Mouse (Mus musculus): ENCODE measurements around the gene Tmem201. TPM values are rescaled to one million over a fixed set of nuclear protein-coding genes. Genes with fewer than 3 reads are reported as not detected.
"Not testable (repeated sequence)": the region's sequence is repeated elsewhere in the genome, so short reads cannot be mapped to it uniquely, and the experiment has no call there.

The Tmem201 gene
- total and polyA plus RNA-seq, 2 experiments, result 6.5 to 25.2 TPM

GRCm38 (mm10) chr4:149752836-149753235 is 15.0 kb upstream of the Tmem201 start:
- Histone ChIP-seq H3K27me3 (ENCODE audit: control insufficient read depth, insufficient read depth, low read length) (no peaks in the 10 kb centered on the region), H3K36me3 (ENCODE audit: control insufficient read depth, insufficient read depth, low read length) (peaks cover 36% of the 10 kb centered on the region), H3K4me1 (ENCODE audit: control insufficient read depth, insufficient read depth, low read length) (no peaks in the 10 kb centered on the region), H3K27ac (replicated peaks; ENCODE audit: insufficient read depth, low read depth, low read length) (no peak overlapping the region), H3K4me3 (ENCODE audit: insufficient read depth, low read depth, low read length) (no peak overlapping the region), H3K9ac (ENCODE audit: low read depth, low read length) (no peak overlapping the region), H3K79me2 (ENCODE audit: control insufficient read depth, insufficient read depth, low read length) (no peaks in the 10 kb centered on the region)
- DNase-seq (ENCODE audit: extremely low read depth, low read depth, low spot score), result no peak
- TF ChIP-seq POLR2A (IDR thresholded peaks at IDR 0.05; ENCODE audit: extremely low read depth, insufficient read depth, low read length), result no peak
- TF ChIP-seq CTCF (IDR thresholded peaks at IDR 0.05; ENCODE audit: low read depth, low read length), result no peak
- WGBS, result 91% methylated on average over 3 of the region's 3 CpGs

- no peaks in the 10 kb centered on the region for H3K27me3 ChIP-seq (ENCODE audit: control insufficient read depth, insufficient read depth, low read length)
- no peak overlapping the region for H3K9ac ChIP-seq (ENCODE audit: low read depth, low read length)
- peaks cover 32% of the 10 kb centered on the region for H3K36me3 ChIP-seq (ENCODE audit: control insufficient read depth, insufficient read depth, low read length)
- no peak overlapping the region for H3K4me3 ChIP-seq (ENCODE audit: insufficient read depth, low read depth, low read length)
- DNase-seq (ENCODE audit: extremely low read depth, low read depth, low spot score), result peak; percentile 45
- H3K4me1 ChIP-seq (ENCODE audit: control insufficient read depth, insufficient read depth, low read length), result no peaks in the 10 kb centered on the region
- peak; percentile 84 for TF ChIP-seq CTCF (IDR thresholded peaks at IDR 0.05; ENCODE audit: low read depth, low read length)
- TF ChIP-seq POLR2A (IDR thresholded peaks at IDR 0.05; ENCODE audit: extremely low read depth, insufficient read depth, low read length), result no peak
- no peaks in the 10 kb centered on the region for H3K79me2 ChIP-seq (ENCODE audit: control insufficient read depth, insufficient read depth, low read length)
- 64% methylated on average over 17 of the region's 17 CpGs for WGBS
- H3K27ac ChIP-seq (replicated peaks; ENCODE audit: insufficient read depth, low read depth, low read length), result no peak overlapping the region
Observed at GRCm38 (mm10) chr4:149752124-149752799, 14.4 kb upstream of the Tmem201 start.

- no peaks in the 10 kb centered on the region for H3K27me3 ChIP-seq (ENCODE audit: control insufficient read depth, insufficient read depth, low read length)
- DNase-seq (ENCODE audit: extremely low read depth, low read depth, low spot score), result no peak
- 89% methylated on average over 5 of the region's 5 CpGs for WGBS
- no peaks in the 10 kb centered on the region for H3K79me2 ChIP-seq (ENCODE audit: control insufficient read depth, insufficient read depth, low read length)
- H3K4me1 ChIP-seq (ENCODE audit: control insufficient read depth, insufficient read depth, low read length), result no peaks in the 10 kb centered on the region
- H3K36me3 ChIP-seq (ENCODE audit: control insufficient read depth, insufficient read depth, low read length), result peaks cover 32% of the 10 kb centered on the region
- no peak overlapping the region for H3K9ac ChIP-seq (ENCODE audit: low read depth, low read length)
- no peak overlapping the region for H3K4me3 ChIP-seq (ENCODE audit: insufficient read depth, low read depth, low read length)
- H3K27ac ChIP-seq (replicated peaks; ENCODE audit: insufficient read depth, low read depth, low read length), result no peak overlapping the region
- TF ChIP-seq POLR2A (IDR thresholded peaks at IDR 0.05; ENCODE audit: extremely low read depth, insufficient read depth, low read length) (no peak), CTCF (IDR thresholded peaks at IDR 0.05; ENCODE audit: low read depth, low read length) (no peak)
Observed at GRCm38 (mm10) chr4:149750671-149751070, 12.8 kb upstream of the Tmem201 start.

- H3K27me3 ChIP-seq (ENCODE audit: control insufficient read depth, insufficient read depth, low read length); DNase-seq (ENCODE audit: extremely low read depth, low read depth, low spot score); H3K4me3 ChIP-seq (ENCODE audit: insufficient read depth, low read depth, low read length); H3K4me1 ChIP-seq (ENCODE audit: control insufficient read depth, insufficient read depth, low read length); H3K27ac ChIP-seq (replicated peaks; ENCODE audit: insufficient read depth, low read depth, low read length); H3K79me2 ChIP-seq (ENCODE audit: control insufficient read depth, insufficient read depth, low read length); H3K9ac ChIP-seq (ENCODE audit: low read depth, low read length): not testable (repeated sequence)
- peaks cover 36% of the 10 kb centered on the region for H3K36me3 ChIP-seq (ENCODE audit: control insufficient read depth, insufficient read depth, low read length)
- over 99% methylated on average over 3 of the region's 3 CpGs for WGBS
Observed at GRCm38 (mm10) chr4:149749663-149750015, 11.8 kb upstream of the Tmem201 start.

- H3K36me3 ChIP-seq (ENCODE audit: control insufficient read depth, insufficient read depth, low read length), result peaks cover 41% of the 10 kb centered on the region
- H3K27ac ChIP-seq (replicated peaks; ENCODE audit: insufficient read depth, low read depth, low read length), result no peak overlapping the region
- H3K79me2 ChIP-seq (ENCODE audit: control insufficient read depth, insufficient read depth, low read length), result no peaks in the 10 kb centered on the region
- TF ChIP-seq POLR2A (IDR thresholded peaks at IDR 0.05; ENCODE audit: extremely low read depth, insufficient read depth, low read length) (no peak), CTCF (IDR thresholded peaks at IDR 0.05; ENCODE audit: low read depth, low read length) (no peak)
- no peak for DNase-seq (ENCODE audit: extremely low read depth, low read depth, low spot score)
- no peak overlapping the region for H3K9ac ChIP-seq (ENCODE audit: low read depth, low read length)
- H3K4me1 ChIP-seq (ENCODE audit: control insufficient read depth, insufficient read depth, low read length), result no peaks in the 10 kb centered on the region
- no peaks in the 10 kb centered on the region for H3K27me3 ChIP-seq (ENCODE audit: control insufficient read depth, insufficient read depth, low read length)
- 97% methylated on average over 18 of the region's 18 CpGs for WGBS
- no peak overlapping the region for H3K4me3 ChIP-seq (ENCODE audit: insufficient read depth, low read depth, low read length)
Observed at GRCm38 (mm10) chr4:149749003-149749662, 11.3 kb upstream of the Tmem201 start.

GRCm38 (mm10) chr4:149744119-149744518 is 6.3 kb upstream of the Tmem201 start:
- Histone ChIP-seq H3K79me2 (ENCODE audit: control insufficient read depth, insufficient read depth, low read length) (no peaks in the 10 kb centered on the region), H3K27me3 (ENCODE audit: control insufficient read depth, insufficient read depth, low read length) (no peaks in the 10 kb centered on the region), H3K36me3 (ENCODE audit: control insufficient read depth, insufficient read depth, low read length) (peaks cover 34% of the 10 kb centered on the region), H3K9ac (ENCODE audit: low read depth, low read length) (no peak overlapping the region), H3K4me3 (ENCODE audit: insufficient read depth, low read depth, low read length) (no peak overlapping the region), H3K4me1 (ENCODE audit: control insufficient read depth, insufficient read depth, low read length) (no peaks in the 10 kb centered on the region), H3K27ac (replicated peaks; ENCODE audit: insufficient read depth, low read depth, low read length) (no peak overlapping the region)
- TF ChIP-seq POLR2A (IDR thresholded peaks at IDR 0.05; ENCODE audit: extremely low read depth, insufficient read depth, low read length), result no peak
- WGBS, result 92% methylated on average over 7 of the region's 7 CpGs
- DNase-seq (ENCODE audit: extremely low read depth, low read depth, low spot score), result no peak
